Mouse (Mus musculus): ENCODE results near the gene Mlxipl. TPM values are rescaled to one million over a fixed set of nuclear protein-coding genes. Genes with fewer than 3 reads are reported as not detected.

The Mlxipl gene
- polyA plus RNA-seq, 1 experiment from 2014 or later = 2.2 TPM

Other genes with a start within 250 kb of the Mlxipl start
- not detected in 2 replicates for gene Tmem270, start 183.2 kb upstream of the Mlxipl start, polyA plus RNA-seq (2015; fragmentation: Nextera tagmentation; extraction: Ambion mirVana)
- gene Cldn13, start 174.4 kb upstream of the Mlxipl start, polyA plus RNA-seq (2015; fragmentation: Nextera tagmentation; extraction: Ambion mirVana) = 0.70 and 0.84 TPM in 2 replicates
- gene Mettl27, start 157.5 kb upstream of the Mlxipl start, polyA plus RNA-seq (2015; fragmentation: Nextera tagmentation; extraction: Ambion mirVana) = 9.1 and 10.5 TPM in 2 replicates
- 3.1 TPM in 2 replicates for gene Cldn4, start 143.0 kb upstream of the Mlxipl start, polyA plus RNA-seq (2015; fragmentation: Nextera tagmentation; extraction: Ambion mirVana)
- 8.0 and 32.8 TPM in 2 replicates for gene Cldn3, start 103.7 kb upstream of the Mlxipl start, polyA plus RNA-seq (2015; fragmentation: Nextera tagmentation; extraction: Ambion mirVana)
- gene Abhd11, start 80.7 kb upstream of the Mlxipl start, polyA plus RNA-seq (2015; fragmentation: Nextera tagmentation; extraction: Ambion mirVana) = 74.5 and 78.6 TPM in 2 replicates
- gene Stx1a, start 66.4 kb upstream of the Mlxipl start, polyA plus RNA-seq (2015; fragmentation: Nextera tagmentation; extraction: Ambion mirVana) = 6.0 and 7.4 TPM in 2 replicates
- gene Dnajc30, start 25.7 kb upstream of the Mlxipl start, polyA plus RNA-seq (2015; fragmentation: Nextera tagmentation; extraction: Ambion mirVana) = 28.8 and 30.9 TPM in 2 replicates
- 59.7 and 70.4 TPM in 2 replicates for gene Bud23, start 24.9 kb upstream of the Mlxipl start, polyA plus RNA-seq (2015; fragmentation: Nextera tagmentation; extraction: Ambion mirVana)
- 1.8 and 2.4 TPM in 2 replicates for gene Vps37d, start 11.6 kb upstream of the Mlxipl start, polyA plus RNA-seq (2015; fragmentation: Nextera tagmentation; extraction: Ambion mirVana)
- gene Tbl2, start 59.8 kb downstream of the Mlxipl start, polyA plus RNA-seq (2015; fragmentation: Nextera tagmentation; extraction: Ambion mirVana) = 18.9 and 20.3 TPM in 2 replicates
- 40.1 and 47.7 TPM in 2 replicates for gene Bcl7b, start 78.4 kb downstream of the Mlxipl start, polyA plus RNA-seq (2015; fragmentation: Nextera tagmentation; extraction: Ambion mirVana)
- gene Baz1b, start 97.4 kb downstream of the Mlxipl start, polyA plus RNA-seq (2015; fragmentation: Nextera tagmentation; extraction: Ambion mirVana) = 21.1 and 22.9 TPM in 2 replicates
- 4.3 and 5.2 TPM in 2 replicates for gene Fzd9, start 161.3 kb downstream of the Mlxipl start, polyA plus RNA-seq (2015; fragmentation: Nextera tagmentation; extraction: Ambion mirVana)